Mouse (Mus musculus): ENCODE results near the gene Mob3b.

DNA sequence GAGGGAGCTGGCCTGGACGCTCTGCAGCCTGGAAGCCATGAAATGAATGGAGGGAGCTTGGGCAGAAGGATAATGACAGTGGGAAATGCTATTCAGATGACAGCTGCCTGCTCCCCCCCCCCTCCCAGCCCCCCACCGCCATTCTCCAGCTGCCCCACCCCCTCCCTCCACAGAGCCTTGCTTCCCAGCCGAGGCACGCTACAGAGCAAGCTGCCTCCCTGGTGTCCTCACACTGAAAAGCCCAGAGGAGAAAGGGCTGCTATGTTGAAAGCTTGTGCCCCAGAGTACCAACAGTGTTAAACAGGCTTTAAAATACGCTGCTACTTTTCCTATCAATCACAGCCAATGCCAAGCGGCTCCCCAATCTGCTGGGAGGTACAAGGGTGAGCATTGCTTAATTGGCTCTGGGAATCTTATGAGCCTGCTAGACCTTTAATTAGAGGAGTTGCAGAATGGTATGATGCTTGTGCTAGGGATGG lies 31.9 kb downstream of the Mob3b start:
- TF ChIP-seq POLR2A (IDR thresholded peaks at IDR 0.05; ENCODE audit: extremely low read depth, insufficient read depth, low read length) (no peak), CTCF (IDR thresholded peaks at IDR 0.05; ENCODE audit: low read depth, low read length) (no peak)

Data from liver, adult 2 months (tissue).